Mouse (Mus musculus): ENCODE results near the gene Dync2h1. TPM values are rescaled to one million over a fixed set of nuclear protein-coding genes. Genes with fewer than 3 reads are reported as not detected.

Dync2h1 gene
- polyA plus RNA-seq, 1 experiment: not detected

DNA sequence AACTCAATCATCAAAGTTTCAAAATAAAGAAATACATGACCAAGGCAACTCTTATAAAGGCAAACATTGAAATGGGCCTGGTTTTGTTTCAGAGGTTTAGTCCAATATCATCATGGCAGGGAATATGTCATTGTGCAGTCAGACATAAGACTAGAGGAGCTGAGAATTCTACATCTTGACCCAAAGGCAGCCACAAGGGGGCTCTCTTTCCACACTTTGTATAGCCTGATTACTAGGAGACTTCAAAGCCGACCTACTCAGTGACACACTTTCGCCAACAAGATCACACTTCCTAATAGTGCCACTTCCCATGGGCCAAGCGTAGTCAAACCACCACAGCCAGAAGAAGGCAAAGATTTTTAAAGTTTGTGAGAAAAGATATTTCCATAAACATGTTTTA, 133.7 kb downstream of the Dync2h1 start:
- Histone ChIP-seq H3K4me1 (ENCODE audit: control insufficient read depth, insufficient read depth, low read length) (no peaks in the 10 kb centered on the region), H3K27ac (ENCODE audit: insufficient read depth, low read depth, low read length) (no peak overlapping the region), H3K4me3 (ENCODE audit: insufficient read depth, low read depth, low read length) (no peak overlapping the region)
- TF ChIP-seq POLR2A (IDR thresholded peaks at IDR 0.05; ENCODE audit: insufficient read depth, low read depth, low read length): no peak
- TF ChIP-seq CTCF (IDR thresholded peaks at IDR 0.05; ENCODE audit: insufficient read depth, low read depth, low read length): no peak
- WGBS: 67% methylated on average over 3 of the region's 3 CpGs

DNA sequence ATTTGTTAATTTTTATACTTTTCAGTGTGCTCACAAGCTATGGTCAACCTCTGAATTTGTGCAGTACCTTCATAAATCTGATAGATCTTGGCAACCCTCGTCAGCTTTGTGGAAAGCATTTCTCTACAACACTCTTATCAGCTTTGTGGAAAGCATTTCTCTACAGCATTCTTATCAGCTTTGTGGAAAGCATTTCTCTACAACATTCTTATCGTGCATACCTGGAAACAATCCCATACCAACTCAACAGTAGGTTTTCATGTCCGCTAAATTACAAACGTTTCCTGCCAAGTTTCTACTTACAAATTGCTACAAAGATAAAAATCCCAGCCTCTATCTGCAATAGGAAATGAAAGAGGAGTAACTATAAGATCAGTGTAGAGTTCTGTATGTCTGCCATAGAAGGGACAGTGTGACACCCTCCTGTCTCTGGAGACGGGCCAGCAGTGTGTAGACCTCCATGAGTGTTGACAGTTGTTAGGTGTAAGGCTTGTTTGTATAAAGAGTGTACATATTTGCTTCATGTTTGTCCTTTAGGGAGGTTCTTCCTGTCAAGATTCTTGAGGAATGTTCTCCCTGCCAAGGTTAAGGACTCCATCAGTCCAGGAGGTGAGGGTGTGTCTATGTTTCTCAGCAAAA, 141.5 kb downstream of the Dync2h1 start:
- WGBS: 90% methylated on average over 5 of the region's 5 CpGs
- H3K4me3 ChIP-seq (ENCODE audit: insufficient read depth, low read depth, low read length): no peak overlapping the region

DNA sequence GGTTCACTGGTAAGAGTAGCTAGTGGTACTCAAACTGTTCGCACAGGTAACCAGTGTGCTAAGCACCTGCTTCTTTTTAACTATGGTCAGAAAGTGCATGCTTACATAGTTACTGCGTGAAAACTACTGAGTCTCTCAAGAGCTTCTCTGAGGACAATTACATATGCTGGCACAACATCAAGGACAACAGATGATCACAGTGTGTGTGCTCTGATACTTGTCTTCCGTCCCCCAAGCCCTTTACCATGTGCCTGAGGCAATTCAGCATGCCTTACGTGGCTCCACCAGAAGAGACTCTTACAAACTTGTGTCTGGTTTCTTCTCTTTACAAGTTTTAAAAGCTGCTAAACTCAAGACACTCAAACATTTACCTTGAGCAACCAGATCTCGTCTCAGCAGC, 143.0 kb downstream of the Dync2h1 start:
- Histone ChIP-seq H3K4me1 (ENCODE audit: control insufficient read depth, insufficient read depth, low read length) (no peaks in the 10 kb centered on the region), H3K4me3 (ENCODE audit: insufficient read depth, low read depth, low read length) (no peak overlapping the region), H3K27ac (ENCODE audit: insufficient read depth, low read depth, low read length) (no peak overlapping the region)
- TF ChIP-seq CTCF (IDR thresholded peaks at IDR 0.05; ENCODE audit: insufficient read depth, low read depth, low read length) (no peak), POLR2A (IDR thresholded peaks at IDR 0.05; ENCODE audit: insufficient read depth, low read depth, low read length) (no peak)
- 83% methylated on average over 5 of the region's 5 CpGs for WGBS

More for the DNA sequence above, 141.5 kb downstream of the Dync2h1 start:
- no peak for TF ChIP-seq POLR2A (IDR thresholded peaks at IDR 0.05; ENCODE audit: insufficient read depth, low read depth, low read length)
- no peak for TF ChIP-seq CTCF (IDR thresholded peaks at IDR 0.05; ENCODE audit: insufficient read depth, low read depth, low read length)
- Histone ChIP-seq H3K27ac (ENCODE audit: insufficient read depth, low read depth, low read length) (no peak overlapping the region), H3K4me1 (ENCODE audit: control insufficient read depth, insufficient read depth, low read length) (no peaks in the 10 kb centered on the region)

DNA sequence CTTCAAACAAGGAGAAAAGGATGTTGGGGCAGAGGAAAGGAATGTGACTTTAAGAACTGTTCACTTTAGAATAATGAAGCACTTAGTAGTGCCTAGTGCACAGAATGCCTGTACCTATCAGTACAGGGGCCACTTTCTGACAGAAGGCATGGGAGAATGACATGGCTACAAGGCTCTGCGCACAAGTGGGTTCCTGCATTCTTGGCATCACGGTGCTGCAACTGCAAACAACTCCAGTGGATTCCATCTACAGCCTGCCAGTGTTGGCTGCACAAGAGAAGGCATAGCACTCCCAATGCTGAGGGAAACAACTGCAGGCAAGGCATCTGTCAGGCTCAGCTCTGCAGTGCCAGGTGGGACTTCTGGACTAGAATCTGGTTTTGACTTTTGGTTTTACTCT, 151.7 kb downstream of the Dync2h1 start:
- no peaks in the 10 kb centered on the region for H3K4me1 ChIP-seq (ENCODE audit: control insufficient read depth, insufficient read depth, low read length)
- 99% methylated on average over 2 of the region's 2 CpGs for WGBS
- H3K27ac ChIP-seq (ENCODE audit: insufficient read depth, low read depth, low read length): no peak overlapping the region
- H3K4me3 ChIP-seq (ENCODE audit: insufficient read depth, low read depth, low read length): no peak overlapping the region
- TF ChIP-seq CTCF (IDR thresholded peaks at IDR 0.05; ENCODE audit: insufficient read depth, low read depth, low read length) (no peak), POLR2A (IDR thresholded peaks at IDR 0.05; ENCODE audit: insufficient read depth, low read depth, low read length) (no peak)

DNA sequence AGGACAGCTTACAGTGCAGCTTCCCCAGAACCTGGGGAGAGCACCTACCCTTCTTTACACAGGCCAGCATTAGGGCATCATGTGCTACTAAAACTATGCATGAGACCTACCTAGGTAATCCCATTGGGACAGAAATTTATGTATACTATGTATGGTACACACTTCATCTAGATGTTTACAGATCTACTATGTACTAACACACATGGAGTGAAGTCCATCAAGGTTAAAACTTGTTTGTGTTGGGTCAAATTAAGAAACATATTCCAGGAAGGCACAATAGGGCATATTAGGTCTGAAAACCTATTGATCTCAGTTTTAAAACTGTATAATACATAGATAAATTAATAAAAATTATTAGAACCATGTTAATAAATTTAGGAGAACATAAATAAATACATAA, 168.6 kb downstream of the Dync2h1 start:
- TF ChIP-seq CTCF (IDR thresholded peaks at IDR 0.05; ENCODE audit: insufficient read depth, low read depth, low read length) (no peak), POLR2A (IDR thresholded peaks at IDR 0.05; ENCODE audit: insufficient read depth, low read depth, low read length) (no peak)
- Histone ChIP-seq H3K27ac (ENCODE audit: insufficient read depth, low read depth, low read length) (no peak overlapping the region), H3K4me1 (ENCODE audit: control insufficient read depth, insufficient read depth, low read length) (no peaks in the 10 kb centered on the region)

DNA sequence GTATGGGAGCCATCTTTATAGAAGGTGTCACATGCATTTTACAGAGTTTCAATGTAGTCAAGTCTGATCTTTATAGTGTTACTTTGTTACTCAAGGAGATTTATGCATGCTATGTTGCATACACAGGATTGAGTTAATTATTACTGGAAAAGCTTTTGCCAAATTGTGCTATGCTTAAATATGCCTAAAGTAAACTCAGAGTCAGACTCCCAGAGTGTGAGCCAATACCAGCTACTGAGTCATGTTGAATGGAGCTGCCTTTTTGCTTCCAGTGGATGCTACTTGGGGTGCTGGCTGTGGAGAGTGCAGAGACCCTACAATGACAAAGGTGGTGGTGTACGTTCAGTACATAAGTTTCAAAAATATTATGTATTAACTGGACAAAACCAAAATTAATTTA, 169.5 kb downstream of the Dync2h1 start:
- H3K4me3 ChIP-seq (ENCODE audit: insufficient read depth, low read depth, low read length): no peak overlapping the region
- no peak overlapping the region for H3K27ac ChIP-seq (ENCODE audit: insufficient read depth, low read depth, low read length)
- TF ChIP-seq POLR2A (IDR thresholded peaks at IDR 0.05; ENCODE audit: insufficient read depth, low read depth, low read length) (no peak), CTCF (IDR thresholded peaks at IDR 0.05; ENCODE audit: insufficient read depth, low read depth, low read length) (no peak)
- no peaks in the 10 kb centered on the region for H3K4me1 ChIP-seq (ENCODE audit: control insufficient read depth, insufficient read depth, low read length)
- WGBS: 94% methylated on average over 1 of the region's 1 CpGs

More for the DNA sequence above, 168.6 kb downstream of the Dync2h1 start:
- H3K4me3 ChIP-seq (ENCODE audit: insufficient read depth, low read depth, low read length): no peak overlapping the region

DNA sequence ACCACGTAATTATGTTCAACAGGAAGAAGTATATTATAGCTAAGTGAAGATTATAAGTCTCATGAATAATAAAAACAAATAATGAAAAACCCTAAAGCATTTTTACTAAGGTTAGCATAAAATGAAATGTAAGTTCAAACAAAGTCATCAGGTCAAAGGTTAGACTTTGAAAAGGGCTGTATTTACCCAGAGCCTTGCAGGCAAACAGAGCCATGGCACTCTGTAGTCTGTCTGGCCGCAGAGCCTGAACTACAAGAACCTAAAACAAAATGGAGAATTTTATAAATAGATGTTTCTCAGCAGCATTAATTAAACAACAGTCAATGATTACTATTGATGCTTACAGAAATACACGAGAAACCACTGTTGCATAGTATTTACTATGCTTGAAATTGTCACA, 174.5 kb downstream of the Dync2h1 start:
- H3K4me1 ChIP-seq (ENCODE audit: control insufficient read depth, insufficient read depth, low read length): no peaks in the 10 kb centered on the region
- TF ChIP-seq CTCF (IDR thresholded peaks at IDR 0.05; ENCODE audit: insufficient read depth, low read depth, low read length): no peak
- TF ChIP-seq POLR2A (IDR thresholded peaks at IDR 0.05; ENCODE audit: insufficient read depth, low read depth, low read length): no peak
- H3K27ac ChIP-seq (ENCODE audit: insufficient read depth, low read depth, low read length): no peak overlapping the region
- 70% methylated on average over 3 of the region's 3 CpGs for WGBS
- H3K4me3 ChIP-seq (ENCODE audit: insufficient read depth, low read depth, low read length): no peak overlapping the region

DNA sequence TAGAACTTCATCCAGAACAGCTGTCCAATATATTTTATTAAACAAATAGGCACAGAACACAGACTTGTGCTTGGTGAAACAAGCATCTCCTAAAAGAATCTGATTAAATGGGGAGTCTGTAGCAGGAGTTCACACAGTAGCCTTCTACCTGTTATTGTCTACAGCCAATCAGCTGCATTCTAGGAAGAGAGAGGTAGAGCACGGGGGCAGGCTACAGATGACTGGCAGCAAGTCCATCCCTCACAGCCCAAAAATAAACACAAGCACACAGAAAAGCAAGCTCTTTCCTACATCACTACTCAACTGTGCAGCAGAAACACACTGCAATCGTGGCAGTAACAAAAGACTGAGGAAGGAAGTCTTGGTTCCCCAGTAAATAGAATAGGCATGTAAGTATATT, 189.4 kb downstream of the Dync2h1 start:
- TF ChIP-seq POLR2A (IDR thresholded peaks at IDR 0.05; ENCODE audit: insufficient read depth, low read depth, low read length) (no peak), CTCF (IDR thresholded peaks at IDR 0.05; ENCODE audit: insufficient read depth, low read depth, low read length) (no peak)
- Histone ChIP-seq H3K27ac (ENCODE audit: insufficient read depth, low read depth, low read length) (no peak overlapping the region), H3K4me1 (ENCODE audit: control insufficient read depth, insufficient read depth, low read length) (no peaks in the 10 kb centered on the region), H3K4me3 (ENCODE audit: insufficient read depth, low read depth, low read length) (no peak overlapping the region)
- whole genome bisulfite sequencing: 27% methylated on average over 2 of the region's 2 CpGs

DNA sequence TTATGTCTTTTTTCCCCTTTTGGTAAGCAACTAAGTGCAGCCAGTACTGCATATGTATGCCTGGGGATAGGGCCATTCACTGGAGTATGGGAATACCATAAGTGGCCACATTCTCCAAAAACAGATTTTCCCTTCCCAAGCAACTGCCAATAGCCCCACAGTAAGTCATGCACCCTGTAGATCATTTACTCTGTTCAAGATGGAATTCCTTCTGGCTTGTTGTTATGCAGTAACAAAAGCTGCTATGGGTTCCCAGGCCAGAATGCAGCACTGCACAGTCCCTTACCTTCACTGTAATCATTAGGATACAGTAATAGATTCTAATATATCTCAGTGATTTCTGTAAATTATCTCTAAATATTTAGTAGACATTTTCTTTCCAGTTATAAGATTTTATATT, 190.0 kb downstream of the Dync2h1 start:
- TF ChIP-seq CTCF (IDR thresholded peaks at IDR 0.05; ENCODE audit: insufficient read depth, low read depth, low read length) (no peak), POLR2A (IDR thresholded peaks at IDR 0.05; ENCODE audit: insufficient read depth, low read depth, low read length) (no peak)
- H3K4me1 ChIP-seq (ENCODE audit: control insufficient read depth, insufficient read depth, low read length): no peaks in the 10 kb centered on the region
- no peak overlapping the region for H3K27ac ChIP-seq (ENCODE audit: insufficient read depth, low read depth, low read length)
- H3K4me3 ChIP-seq (ENCODE audit: insufficient read depth, low read depth, low read length): no peak overlapping the region
